Mouse (Mus musculus) cerebellum, adult 18-20 months (tissue): ENCODE measurements at regions not wholly inside any gene's neighbourhood (a gene's known extent, or its start where the extent isn't known, plus 50 kb on each side); places are given as distances from the start of the nearest gene placed in this dataset.

Source experiments
- DNase-seq, 2 experiments: peaks; one replicate each; pipeline ENCODE4 v3.0.0; 2021

- DNase-seq: no peak
Observed at GRCm38 (mm10) chr13:54320212-54320611, 50.9 kb upstream of the Cplx2 start.

- no peak for DNase-seq
Observed at GRCm38 (mm10) chr13:54321011-54321410, 50.1 kb upstream of the Cplx2 start.
